Mouse (Mus musculus) Muller cell, postnatal 12 days (primary cell): ENCODE measurements at regions not wholly inside any gene's neighbourhood (a gene's known extent, or its start where the extent isn't known, plus 50 kb on each side); places are given as distances from the start of the nearest gene placed in this dataset.
A peak's percentile ranks its signal among the peaks of the same experiment; 100 is the strongest.

Source experiments
- DNase-seq: peaks from one replicate; pipeline ENCODE4 v3.0.0-alpha.2; 2015; ENCODE audit errors: inconsistent ontology term

- DNase-seq = peak; percentile 58
Measured at GRCm38 (mm10) chr7:68579666-68580065, 169.4 kb downstream of the Arrdc4 start.

GRCm38 (mm10) chr7:68579216-68579615, 169.8 kb downstream of the Arrdc4 start:
- no peak for DNase-seq

- DNase-seq = peak; percentile 4
Measured at GRCm38 (mm10) chr7:68571315-68571714, 177.7 kb downstream of the Arrdc4 start.

- DNase-seq = no peak
Measured at GRCm38 (mm10) chr7:68568127-68568510, 180.9 kb downstream of the Arrdc4 start.

- DNase-seq = no peak
Measured at GRCm38 (mm10) chr7:68567452-68568126, 181.5 kb downstream of the Arrdc4 start.

GRCm38 (mm10) chr7:68559440-68560343, 189.3 kb downstream of the Arrdc4 start:
- no peak for DNase-seq

- no peak for DNase-seq
Measured at GRCm38 (mm10) chr7:68550330-68550729, 198.7 kb downstream of the Arrdc4 start.

- no peak for DNase-seq
Measured at GRCm38 (mm10) chr7:68548176-68548575, 200.9 kb downstream of the Arrdc4 start.

GRCm38 (mm10) chr7:68544136-68544535, 204.9 kb downstream of the Arrdc4 start:
- DNase-seq = peak; percentile 9

- DNase-seq = no peak
Measured at GRCm38 (mm10) chr7:68509096-68509495, 235.5 kb downstream of the Fam169b start.

- DNase-seq = no peak
Measured at GRCm38 (mm10) chr7:68491143-68491810, 217.6 kb downstream of the Fam169b start.

GRCm38 (mm10) chr7:68486676-68487075, 213.0 kb downstream of the Fam169b start:
- no peak for DNase-seq

- no peak for DNase-seq
Measured at GRCm38 (mm10) chr7:68482553-68482952, 208.9 kb downstream of the Fam169b start.

- DNase-seq = peak; percentile 35
Measured at GRCm38 (mm10) chr7:68480770-68481169, 207.1 kb downstream of the Fam169b start.

GRCm38 (mm10) chr7:68480336-68480735, 206.7 kb downstream of the Fam169b start:
- peak; percentile 22 for DNase-seq

GRCm38 (mm10) chr7:68478044-68478443, 204.4 kb downstream of the Fam169b start:
- DNase-seq = peak; percentile 37

- DNase-seq = no peak
Measured at GRCm38 (mm10) chr7:68472800-68473199, 199.2 kb downstream of the Fam169b start.

GRCm38 (mm10) chr7:68470983-68471382, 197.3 kb downstream of the Fam169b start:
- no peak for DNase-seq

GRCm38 (mm10) chr7:68468574-68468973, 194.9 kb downstream of the Fam169b start:
- no peak for DNase-seq

- no peak for DNase-seq
Measured at GRCm38 (mm10) chr7:68457842-68458241, 184.2 kb downstream of the Fam169b start.

GRCm38 (mm10) chr7:68455451-68455850, 181.8 kb downstream of the Fam169b start:
- no peak for DNase-seq

GRCm38 (mm10) chr7:68453028-68453692, 179.5 kb downstream of the Fam169b start:
- DNase-seq = no peak
